Mouse (Mus musculus) layer of hippocampus, adult 2 months (tissue): Measurements from ENCODE around the gene Adap2. TPM values are rescaled to one million over a fixed set of nuclear protein-coding genes. Genes with fewer than 3 reads are reported as not detected.
A peak's percentile ranks its signal among the peaks of the same experiment; 100 is the strongest.
"Not testable (repeated sequence)": the region's sequence is repeated elsewhere in the genome, so short reads cannot be mapped to it uniquely, and the experiment has no call there.

Experiments used
- DNase-seq, 2 experiments: peaks; one replicate each; pipeline ENCODE4 v3.0.0; 2022; ENCODE audit warnings: low spot score in 2 of 2
- H3K27ac ChIP-seq: fragments of 200-600 bp; 2 replicates; pipeline ENCODE4 v1.8.1; 2022
- H3K4me3 ChIP-seq: fragments of 200-600 bp; 2 replicates; pipeline ENCODE4 v1.8.1; 2022; ENCODE audit warnings: mild to moderate bottlenecking
- CTCF ChIP-seq: fragments of 200-600 bp; conservative IDR thresholded peaks from 2 replicates; pipeline ENCODE4 v1.8.1; 2022; ENCODE audit warnings: antibody characterized with exemption, mild to moderate bottlenecking, moderate library complexity
- total RNA-seq, 2 experiments: library from RNA; stranded (reverse); gene quantifications; 2 replicates each; pipeline ENCODE4 v1.2.3; 2021

Gene Adap2
- total RNA-seq, 2 experiments from 2014 or later = 6.1 to 8.2 TPM

DNA sequence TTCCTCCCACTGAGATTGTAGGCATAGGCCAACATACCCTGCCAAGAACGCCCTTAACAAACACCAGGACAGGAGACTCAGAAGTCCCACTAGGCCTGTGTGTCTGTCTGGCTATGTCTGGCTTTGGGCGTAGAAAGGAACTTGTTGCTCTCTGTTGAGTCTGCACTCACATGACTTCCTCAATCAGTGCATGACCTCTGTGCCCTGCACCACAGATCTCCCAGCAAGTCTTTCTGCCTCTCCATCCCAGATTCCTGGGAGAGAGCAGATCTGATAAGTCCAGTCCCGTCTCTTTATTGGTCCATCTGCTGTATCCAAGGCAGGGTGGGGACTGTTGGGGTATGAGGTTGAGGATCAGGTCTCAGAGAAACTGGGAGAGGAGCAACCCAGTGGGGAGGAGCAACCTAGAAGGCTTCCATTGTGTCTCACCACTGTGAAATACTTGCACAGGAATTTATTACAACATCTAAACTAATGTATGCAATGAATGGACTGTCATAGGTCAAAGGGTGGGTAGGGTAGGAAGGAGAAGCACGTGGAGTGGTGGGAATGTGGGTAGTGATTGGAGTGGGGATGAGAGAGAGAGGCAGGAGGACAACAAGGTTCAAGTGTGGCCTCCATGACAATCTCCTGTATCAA is 14.8 kb downstream of the Adap2 start:
- Histone ChIP-seq H3K4me3 (no peak overlapping the region), H3K27ac (peak overlapping the region; percentile 39; the same call in 1 of the 2 replicates)
- DNase-seq = no peak
- TF ChIP-seq CTCF = no peak

DNA sequence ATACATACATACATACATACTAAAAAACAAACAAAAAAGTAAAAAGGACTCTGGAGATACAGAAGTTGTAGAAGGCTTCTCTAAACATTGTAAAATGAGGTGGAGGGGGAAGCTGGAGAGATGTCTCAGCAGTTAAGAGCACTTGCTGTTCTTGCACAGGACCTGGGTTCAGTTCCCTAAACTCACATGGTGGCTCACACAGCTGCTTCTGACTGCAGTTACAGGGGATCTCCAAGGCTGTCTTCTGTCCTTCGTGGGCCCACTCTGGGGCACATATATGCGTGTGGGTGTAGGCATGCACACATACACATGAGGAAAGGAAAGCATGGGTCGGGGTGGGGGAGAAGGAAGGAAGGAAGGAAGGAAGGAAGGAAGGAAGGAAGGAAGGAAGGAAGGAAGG is 15.7 kb downstream of the Adap2 start:
- DNase-seq = no peak
- no peak overlapping the region for H3K27ac ChIP-seq
- no peak for TF ChIP-seq CTCF
- no peak overlapping the region for H3K4me3 ChIP-seq

DNA sequence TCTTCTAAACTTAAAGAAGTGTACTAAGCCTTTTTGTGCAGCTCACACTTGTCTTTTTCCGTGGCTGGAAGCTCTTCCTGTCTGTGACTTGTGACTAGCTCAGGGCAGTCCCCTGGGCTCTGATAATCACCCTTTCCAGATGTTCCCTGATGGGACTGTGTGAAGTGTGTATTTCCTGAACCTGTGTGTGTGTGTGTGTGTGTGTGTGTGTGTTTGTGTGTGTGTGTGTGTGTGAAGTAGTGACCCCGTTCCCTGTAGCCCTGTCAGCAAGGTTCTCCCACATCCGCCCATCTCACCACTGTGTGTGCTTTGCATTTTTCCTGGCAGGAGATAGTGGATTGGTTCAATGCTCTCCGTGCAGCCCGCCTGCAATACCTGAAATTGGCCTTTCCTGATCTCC is 16.4 kb downstream of the Adap2 start:
- DNase-seq = no peak
- Histone ChIP-seq H3K4me3 (no peak overlapping the region), H3K27ac (no peak overlapping the region)
- no peak for TF ChIP-seq CTCF

DNA sequence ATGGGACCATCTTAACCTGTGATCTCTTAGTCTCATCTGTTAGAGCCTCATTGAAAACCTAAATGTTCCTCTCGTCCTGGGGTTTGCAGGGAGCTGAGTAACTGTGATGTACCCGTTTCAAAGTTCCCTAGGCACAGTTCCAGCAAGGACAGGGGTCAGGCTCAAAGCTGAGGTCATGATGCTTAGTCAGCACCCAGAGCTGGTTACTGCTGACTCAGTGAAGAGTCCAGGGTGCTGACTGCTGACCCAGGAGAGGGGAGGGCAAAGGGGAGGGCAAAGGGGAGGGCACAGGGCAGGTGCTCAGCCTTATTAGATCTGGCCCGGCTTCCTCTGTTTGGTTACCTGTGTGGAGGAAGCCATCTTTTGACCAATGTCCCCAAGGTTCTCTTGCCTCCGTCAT is 18.0 kb downstream of the Adap2 start:
- no peak for DNase-seq
- TF ChIP-seq CTCF = no peak
- no peak overlapping the region for H3K27ac ChIP-seq
- no peak overlapping the region for H3K4me3 ChIP-seq

DNA sequence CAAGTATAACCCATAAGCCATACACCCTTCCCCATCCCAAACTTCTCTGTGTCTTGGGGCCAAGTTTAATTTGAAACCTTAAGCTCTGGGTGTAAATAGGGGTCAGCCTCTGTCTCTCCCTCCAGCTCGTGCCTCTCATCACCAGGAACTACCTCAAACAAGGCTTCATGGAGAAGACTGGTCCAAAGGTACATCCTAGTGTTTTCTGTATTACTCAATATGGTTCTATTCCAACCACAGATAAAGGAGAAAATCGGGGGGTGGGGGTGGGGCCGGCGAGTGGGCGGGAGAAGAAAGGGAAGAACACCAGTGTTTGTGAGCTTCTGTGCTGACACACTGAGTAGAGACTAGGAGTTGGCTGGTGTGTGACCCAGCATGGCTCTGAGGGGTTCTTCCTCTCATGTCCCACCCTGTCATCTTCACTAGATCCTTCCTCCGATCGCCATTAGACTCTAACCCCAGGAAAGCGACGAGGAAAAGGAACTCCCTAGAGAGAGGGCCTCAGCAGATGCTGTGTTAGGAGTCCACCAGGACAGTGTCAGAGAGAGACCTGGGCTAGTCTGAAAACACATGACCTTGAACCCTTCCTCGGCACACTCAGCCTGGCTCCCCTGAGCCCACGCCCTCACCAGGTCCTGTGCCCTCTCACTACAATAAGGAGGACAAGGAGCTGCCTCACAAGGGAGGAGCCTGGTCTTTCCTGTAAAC is 20.2 kb downstream of the Adap2 start:
- H3K27ac ChIP-seq = no peak overlapping the region
- TF ChIP-seq CTCF = no peak
- H3K4me3 ChIP-seq = no peak overlapping the region
- no peak for DNase-seq

DNA sequence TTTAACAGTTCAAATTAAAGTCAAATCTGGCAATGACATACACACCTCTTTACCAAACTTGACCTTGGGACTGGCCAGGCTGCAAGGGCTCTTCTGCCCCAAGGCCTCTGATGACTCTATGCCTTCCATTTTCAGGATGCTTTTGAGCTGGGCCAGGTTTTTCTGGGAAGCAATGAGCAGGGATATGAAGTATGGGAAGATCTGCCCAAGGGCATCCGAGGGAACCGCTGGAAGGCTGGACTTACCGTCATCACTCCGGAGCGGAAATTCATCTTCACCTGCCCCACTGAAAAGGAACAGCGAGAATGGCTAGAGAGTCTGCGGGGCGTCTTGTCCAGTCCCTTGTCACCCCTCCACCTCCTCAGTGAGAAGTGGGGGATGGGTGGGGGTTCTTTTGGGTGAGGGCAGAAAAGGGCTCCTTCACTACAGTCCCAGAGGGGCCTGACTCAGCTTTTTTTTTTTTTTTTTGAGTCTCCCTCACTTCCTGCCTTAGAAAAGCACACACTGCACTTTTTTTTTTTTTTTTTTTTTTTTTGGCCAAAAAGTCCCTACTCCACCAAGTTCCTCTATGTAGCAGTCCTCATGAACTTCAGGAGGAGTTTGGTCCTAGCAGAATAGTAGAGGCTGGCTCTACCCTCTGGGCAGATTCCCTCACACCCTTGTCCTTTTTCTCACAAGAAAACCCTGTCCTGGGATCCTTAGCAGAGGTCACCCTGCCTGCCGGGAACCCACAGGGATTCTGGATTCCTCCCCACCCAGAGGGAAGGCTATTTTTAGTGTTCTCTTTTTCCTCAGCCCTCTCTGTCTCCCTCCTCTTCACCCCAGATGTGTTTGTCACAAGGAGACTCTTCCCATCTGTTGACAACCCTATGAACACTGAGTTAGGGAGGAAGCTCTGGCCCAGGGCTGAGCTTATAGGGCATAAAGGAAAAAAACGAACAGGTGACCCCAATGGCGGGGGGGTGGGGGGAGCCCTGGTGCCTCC is 23.3 kb downstream of the Adap2 start:
- peak overlapping the region; percentile 58; the same call in 1 of the 2 replicates for H3K27ac ChIP-seq
- no peak overlapping the region for H3K4me3 ChIP-seq
- TF ChIP-seq CTCF = no peak
- DNase-seq = no peak

DNA sequence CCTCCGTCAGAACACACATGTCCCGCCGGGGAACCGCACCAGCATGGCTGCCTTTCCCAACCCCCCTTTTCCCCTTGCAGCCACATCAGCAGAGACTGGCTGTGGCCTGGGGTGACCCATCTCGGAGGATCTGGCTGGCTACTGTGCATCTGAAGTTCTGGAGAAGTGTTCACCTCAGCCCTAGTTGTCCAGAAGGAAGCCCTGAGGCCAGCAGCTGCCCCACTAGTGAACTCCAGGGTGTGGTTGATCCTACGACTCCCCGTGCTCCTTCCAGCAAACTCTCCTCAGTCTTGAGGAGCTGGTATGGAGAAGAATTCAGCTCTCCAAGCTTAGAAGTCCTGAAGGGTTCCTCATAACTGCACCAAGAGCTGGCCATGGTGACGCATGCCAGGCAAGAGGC is 24.4 kb downstream of the Adap2 start:
- no peak for TF ChIP-seq CTCF
- Histone ChIP-seq H3K27ac (peak overlapping the region; percentile 58), H3K4me3 (no peak overlapping the region)
- no peak for DNase-seq

DNA sequence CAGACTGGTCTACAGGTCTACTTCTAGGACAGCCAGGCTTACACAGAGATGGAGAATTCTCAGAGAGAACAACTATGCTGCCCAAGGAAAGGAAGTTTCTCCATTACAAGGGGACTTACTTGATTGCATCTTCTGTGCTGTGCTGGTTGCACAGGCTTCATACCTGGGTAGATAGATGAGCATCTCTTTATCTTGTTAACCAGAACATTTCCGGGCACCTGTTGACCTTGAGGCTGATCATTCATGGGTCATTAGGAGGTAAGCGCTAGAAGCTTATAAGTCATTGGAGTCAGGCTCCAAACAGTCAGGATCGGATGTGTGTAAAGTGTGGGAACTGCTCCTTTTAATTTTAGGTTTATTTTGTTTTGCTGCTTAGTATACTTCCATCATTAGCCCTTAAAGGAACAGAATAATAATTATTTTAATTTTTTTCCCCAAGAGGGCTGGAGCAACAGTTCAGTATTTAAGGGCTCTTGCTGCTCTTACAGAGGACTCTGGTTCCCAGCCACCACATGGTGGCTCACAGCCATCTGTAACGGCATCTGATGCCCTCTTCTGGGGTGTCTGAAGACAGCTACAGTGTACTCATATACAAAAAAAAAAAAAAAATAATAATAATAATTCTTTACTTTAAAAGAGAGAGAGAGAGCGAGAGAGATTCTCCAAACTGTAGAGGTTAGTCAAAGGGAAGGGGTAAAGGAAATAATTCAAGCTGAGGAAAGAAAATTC is 27.3 kb downstream of the Adap2 start:
- H3K4me3 ChIP-seq = no peak overlapping the region
- DNase-seq = no peak
- TF ChIP-seq CTCF = peak; percentile 31
- H3K27ac ChIP-seq = no peak overlapping the region

DNA sequence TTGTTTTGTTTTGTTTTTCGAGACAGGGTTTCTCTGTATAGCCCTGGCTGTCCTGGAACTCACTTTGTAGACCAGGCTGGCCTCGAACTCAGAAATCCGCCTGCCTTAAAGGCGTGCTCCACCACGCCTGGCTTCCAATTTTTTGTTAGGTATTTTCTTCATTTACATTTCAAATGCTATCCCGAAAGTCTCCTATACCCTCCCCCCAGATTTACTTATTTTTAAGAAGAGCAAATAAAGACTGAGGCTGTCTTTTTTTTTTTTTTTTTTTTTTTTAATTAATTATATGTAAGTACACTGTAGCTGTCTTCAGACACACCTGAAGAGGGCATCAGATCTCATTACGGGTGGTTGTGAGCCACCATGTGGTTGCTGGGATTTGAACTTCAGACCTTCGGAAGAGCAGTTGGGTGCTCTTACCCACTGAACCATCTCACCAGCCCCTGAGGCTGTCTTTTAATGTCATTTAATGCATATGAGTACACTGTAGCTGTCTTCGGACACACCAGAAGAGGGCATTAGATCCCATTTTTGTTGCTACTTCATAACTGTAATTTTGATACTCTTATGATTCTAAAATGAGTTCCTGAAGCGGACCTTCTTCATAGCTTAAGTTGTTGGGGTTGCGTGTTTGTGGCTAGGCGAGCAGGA is 29.3 kb downstream of the Adap2 start:
- not testable (repeated sequence) for DNase-seq
- peak overlapping the region; percentile 65 for H3K4me3 ChIP-seq
- peak; percentile 64 for TF ChIP-seq CTCF
- peak overlapping the region; percentile 96 for H3K27ac ChIP-seq

DNA sequence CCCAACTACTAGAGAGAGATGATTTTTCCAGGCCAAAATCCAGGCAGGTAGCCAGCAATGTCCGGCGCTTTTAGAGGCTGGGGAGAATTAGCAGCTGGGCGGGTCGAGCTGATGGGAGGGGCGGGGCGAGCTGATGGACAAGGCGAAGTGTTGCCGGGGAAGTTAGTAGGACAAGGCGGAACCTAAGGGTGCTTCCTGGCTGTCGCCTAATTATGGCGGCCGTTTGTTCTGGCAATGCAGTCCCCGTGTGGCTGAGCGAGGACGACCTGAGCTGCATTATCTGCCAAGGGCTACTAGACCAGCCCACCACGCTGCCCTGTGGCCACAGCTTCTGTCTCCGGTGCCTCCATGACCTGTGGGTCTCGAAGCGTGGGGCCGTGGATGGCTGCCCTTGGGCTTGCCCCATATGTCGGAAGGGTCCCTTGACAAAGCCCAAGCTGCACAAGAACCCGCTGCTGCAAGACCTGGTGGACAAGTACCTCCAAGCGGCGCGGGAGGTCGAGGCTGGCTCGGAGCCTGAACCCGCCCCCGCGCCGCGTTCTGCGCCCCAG is 29.9 kb downstream of the Adap2 start, which contains the start of gene Rnf135:
Rnf135 (plus strand) TSS at position 147 of the 551 bp plus-strand sequence.
- DNase-seq = peak; percentile 68 to 84
- TF ChIP-seq CTCF = no peak

DNA sequence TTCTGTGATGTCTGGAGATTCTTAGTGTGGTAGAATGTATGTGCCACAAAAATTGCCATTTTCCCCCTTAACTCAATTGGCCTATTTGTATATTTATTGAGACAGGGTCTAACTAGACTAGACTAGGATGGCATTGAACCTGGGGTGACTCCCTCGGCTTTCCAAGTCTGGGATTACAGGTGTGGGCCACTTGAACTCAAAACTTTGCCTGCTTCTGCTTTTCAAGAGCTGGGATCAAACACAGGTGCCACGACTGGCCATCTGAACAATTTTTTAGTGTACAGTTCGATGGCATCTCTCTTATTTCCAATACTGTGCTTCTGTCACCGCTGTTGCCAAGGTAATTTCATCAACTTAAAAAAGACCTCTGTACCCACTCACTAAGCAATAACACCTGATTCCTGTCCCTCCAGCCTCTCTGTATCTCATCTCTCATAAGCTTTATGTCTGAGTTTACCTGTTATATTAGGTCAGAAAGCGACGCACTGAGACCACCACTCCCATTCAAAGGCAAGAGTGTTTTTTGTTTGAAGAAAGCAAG is 30.7 kb downstream of the Adap2 start:
- no peak for TF ChIP-seq CTCF
- peak overlapping the region; percentile 96 for H3K27ac ChIP-seq
- no peak for DNase-seq
- peak overlapping the region; percentile 65 for H3K4me3 ChIP-seq

More for the DNA sequence above, 29.9 kb downstream of the Adap2 start, which contains the start of gene Rnf135:
- Histone ChIP-seq H3K27ac (peak within 1 kb of the TSS; percentile 96), H3K4me3 (peak within 1 kb of the TSS; percentile 65)

DNA sequence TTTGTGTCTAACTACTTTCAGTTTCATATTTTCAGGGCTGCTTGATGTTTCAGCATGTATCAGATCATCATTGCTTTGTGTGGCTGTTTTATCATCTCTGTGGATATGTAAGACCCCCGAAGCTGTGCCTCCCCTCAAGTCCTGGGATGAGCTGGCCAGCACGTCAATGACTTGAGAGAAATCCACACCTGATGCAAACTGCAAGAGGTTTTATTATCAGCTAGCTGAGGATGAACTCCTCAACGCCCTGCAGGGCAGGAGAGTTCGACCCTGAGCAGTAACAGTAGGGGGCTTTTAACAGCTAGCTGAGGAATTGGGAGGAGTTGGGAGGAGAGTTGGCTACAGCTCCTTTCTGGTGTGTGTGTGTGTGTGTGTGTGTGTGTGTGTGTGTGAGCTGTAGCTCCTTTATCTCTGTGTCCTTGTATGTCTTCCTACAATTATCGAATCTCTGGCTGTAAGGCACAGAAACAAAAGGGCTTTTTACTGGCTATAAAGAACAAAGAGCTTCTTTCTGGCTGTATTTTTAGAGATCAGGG is 31.6 kb downstream of the Adap2 start:
- H3K27ac ChIP-seq = peak overlapping the region; percentile 96; the same call in 1 of the 2 replicates
- DNase-seq, H3K4me3 ChIP-seq: not testable (repeated sequence)
